ENCODE assay signal across 17 mouse cellular contexts in genomic region chr5:81736008-81736407, GRCm38 (mm10).
DNase-seq lines count a peak whose midpoint lies in the region; ATAC-seq and TF ChIP-seq lines count a peak whose summit lies in the region.
"Had no signal": no experiment of that assay in that cellular context is flagged by ENCODE, and none has a peak within 500 bp of the region (broad histone marks: within the 10 kb centered on the region; RNA-seq: fewer than 3 reads in every experiment).

No protein-coding gene starts in this region.

- H3K4me3 ChIP-seq in hindbrain, embryonic 14.5 days (replicated peaks; ENCODE audit: low read length): no peak overlapping the region
- H3K4me3 ChIP-seq in hindbrain, embryonic 10.5 days: no peak overlapping the region
- H3K4me3 ChIP-seq in heart, adult 2 months: no peak overlapping the region
- H3K4me3 ChIP-seq: heart, embryonic 13.5 days; liver, embryonic 13.5 days; midbrain, embryonic 13.5 days; neural tube, embryonic 12.5 days had no signal

- no peaks in the 10 kb centered on the region for H3K36me3 ChIP-seq in hindbrain, embryonic 14.5 days (replicated peaks; ENCODE audit: control insufficient read depth, insufficient read depth)
- H3K36me3 ChIP-seq in hindbrain, embryonic 10.5 days: no peaks in the 10 kb centered on the region
- H3K36me3 ChIP-seq in heart, adult 2 months (ENCODE audit: control insufficient read depth, insufficient read depth, low read length): no peaks in the 10 kb centered on the region
- H3K36me3 ChIP-seq: G1E; heart, embryonic 13.5 days; liver, embryonic 13.5 days; midbrain, embryonic 13.5 days; neural tube, embryonic 12.5 days had no signal

- intact Hi-C loops in heart, adult 2 months (cut with DNase I): no loop called here

- no peak overlapping the region for H3K9ac ChIP-seq in hindbrain, embryonic 14.5 days
- H3K9ac ChIP-seq in heart, adult 2 months (ENCODE audit: low read depth, low read length): no peak overlapping the region
- H3K9ac ChIP-seq: heart, embryonic 13.5 days; liver, embryonic 13.5 days; midbrain, embryonic 13.5 days; neural tube, embryonic 12.5 days had no signal

- no peaks in the 10 kb centered on the region for H3K4me1 ChIP-seq in hindbrain, embryonic 14.5 days (replicated peaks; ENCODE audit: control insufficient read depth, insufficient read depth, low read length)
- no peaks in the 10 kb centered on the region for H3K4me1 ChIP-seq in hindbrain, embryonic 10.5 days (replicated peaks)
- no peaks in the 10 kb centered on the region for H3K4me1 ChIP-seq in heart, adult 2 months (ENCODE audit: control insufficient read depth, insufficient read depth, low read length)
- H3K4me1 ChIP-seq: heart, embryonic 13.5 days; liver, embryonic 13.5 days had no signal

- 46% methylated on average over 3 of the region's 3 CpGs for WGBS in hindbrain, embryonic 14.5 days
- WGBS in hindbrain, embryonic 10.5 days: 73% methylated on average over 3 of the region's 3 CpGs
- WGBS in heart, adult 2 months: 73% methylated on average over 3 of the region's 3 CpGs

- no peak for TF ChIP-seq EP300 in heart, adult 2 months (IDR thresholded peaks at IDR 0.05; ENCODE audit: insufficient read depth, low read depth, low read length)

- H3K4me2 ChIP-seq in hindbrain, embryonic 14.5 days (replicated peaks): no peak overlapping the region
- H3K4me2 ChIP-seq: heart, embryonic 13.5 days; liver, embryonic 13.5 days; midbrain, embryonic 13.5 days; neural tube, embryonic 12.5 days had no signal

- ATAC-seq in hindbrain, embryonic 14.5 days (ENCODE audit: low FRiP score): peak; percentile 40; the same call in 1 of the 2 replicates
- ATAC-seq: midbrain, embryonic 13.5 days had no signal

- H3K9me3 ChIP-seq in hindbrain, embryonic 14.5 days (ENCODE audit: control insufficient read depth, low read length): no peaks in the 10 kb centered on the region
- no peaks in the 10 kb centered on the region for H3K9me3 ChIP-seq in hindbrain, embryonic 10.5 days
- H3K9me3 ChIP-seq: G1E; heart, embryonic 13.5 days; liver, embryonic 13.5 days; midbrain, embryonic 13.5 days; neural tube, embryonic 12.5 days had no signal

- no peaks in the 10 kb centered on the region for H3K27me3 ChIP-seq in hindbrain, embryonic 14.5 days (ENCODE audit: control insufficient read depth, insufficient read depth, low read length)
- H3K27me3 ChIP-seq in hindbrain, embryonic 10.5 days (ENCODE audit: insufficient read depth, poor library complexity, severe bottlenecking): no peaks in the 10 kb centered on the region
- H3K27me3 ChIP-seq in heart, adult 2 months (ENCODE audit: control insufficient read depth, insufficient read depth, low read length): no peaks in the 10 kb centered on the region
- H3K27me3 ChIP-seq: heart, embryonic 13.5 days; liver, embryonic 13.5 days; midbrain, embryonic 13.5 days; neural tube, embryonic 12.5 days had no signal

- peak; percentile 61 for DNase-seq in hindbrain, embryonic 14.5 days (ENCODE audit: low spot score)
- DNase-seq in hindbrain, embryonic 10.5 days (ENCODE audit: low spot score): no peak
- peak; percentile 47 for DNase-seq in brain, embryonic 18.5 days (ENCODE audit: low read depth, low spot score)
- DNase-seq in cerebellum, postnatal 10 days: peak; percentile 76 to 81
- peak; percentile 67 for DNase-seq in layer of hippocampus, adult 9-11 months
- no peak for DNase-seq in spleen, adult 18-20 months
- no peak for DNase-seq in heart, adult 2 months
- DNase-seq in heart, adult 8-10 months (ENCODE audit: low spot score): no peak
- DNase-seq: adrenal gland, postnatal 36 days; kidney, postnatal 10 days; liver, embryonic 13.5 days; lung, postnatal 10 days; thymus, postnatal 14 days had no signal

- TF ChIP-seq CTCF in heart, adult 2 months (IDR thresholded peaks at IDR 0.05): no peak

- H3K79me2 ChIP-seq in heart, adult 2 months (replicated peaks; ENCODE audit: control insufficient read depth, insufficient read depth, low read length): no peaks in the 10 kb centered on the region

- H3K27ac ChIP-seq in hindbrain, embryonic 14.5 days: no peak overlapping the region
- H3K27ac ChIP-seq in hindbrain, embryonic 10.5 days: no peak overlapping the region
- H3K27ac ChIP-seq in heart, adult 2 months: no peak overlapping the region
- H3K27ac ChIP-seq: heart, embryonic 13.5 days; liver, embryonic 13.5 days; midbrain, embryonic 13.5 days; neural tube, embryonic 12.5 days had no signal

- no peak for TF ChIP-seq POLR2A in heart, adult 2 months (IDR thresholded peaks at IDR 0.05; ENCODE audit: insufficient read depth, low read depth, low read length)

Comparison
In these comparisons a context has a peak if more than half of its experiments do, and no peak if none do; other contexts are left out.
1. DNase-seq: peak in hindbrain, embryonic 14.5 days (single experiment), brain, embryonic 18.5 days (single experiment), cerebellum, postnatal 10 days (2 of 2) and layer of hippocampus, adult 9-11 months (single experiment); none in hindbrain, embryonic 10.5 days (single experiment), spleen, adult 18-20 months (0 of 2), heart, adult 2 months (0 of 2) and heart, adult 8-10 months (single experiment).